Mouse (Mus musculus) stomach, postnatal 0 days (tissue): ENCODE results near the gene Gbf1. TPM values are rescaled to one million over a fixed set of nuclear protein-coding genes. Genes with fewer than 3 reads are reported as not detected.

Experiments used
- ATAC-seq: fragments of 200-750 bp; cut with Nextera tagmentation; 2 replicates; pipeline ENCODE4 v1.8.0; 2017; ENCODE audit not compliant: low FRiP score, low TSS enrichment
- DNase-seq: peaks from one replicate; pipeline ENCODE4 v3.0.0-alpha.2; 2016; ENCODE audit warnings: low spot score
- H3K27ac ChIP-seq: fragments of 300-500 bp; sonication (generic); replicated peaks from 2 replicates; pipeline ENCODE4 v1.5.1; 2014; ENCODE audit warnings: mild to moderate bottlenecking, control low read depth
- H3K27me3 ChIP-seq: fragments of 300-500 bp; sonication (generic); 2 replicates; pipeline ENCODE4 v1.6.1; 2014; ENCODE audit warnings: low read length; ENCODE audit not compliant: control insufficient read depth, insufficient read depth
- H3K36me3 ChIP-seq: fragments of 300-500 bp; sonication (generic); 2 replicates; pipeline ENCODE4 v1.6.1; 2014; ENCODE audit warnings: low read length, mixed read lengths; ENCODE audit not compliant: control insufficient read depth, insufficient read depth
- H3K4me1 ChIP-seq: fragments of 300-500 bp; sonication (generic); replicated peaks from 2 replicates; pipeline ENCODE4 v1.6.1; 2014; ENCODE audit warnings: antibody characterized with exemption; ENCODE audit not compliant: control insufficient read depth, insufficient read depth
- H3K4me2 ChIP-seq: fragments of 300-500 bp; sonication (generic); replicated peaks from 2 replicates; pipeline ENCODE4 v1.6.1; 2014; ENCODE audit warnings: low read depth, mild to moderate bottlenecking, control low read depth, moderate library complexity
- H3K4me3 ChIP-seq: fragments of 300-500 bp; sonication (generic); 2 replicates; pipeline ENCODE4 v1.5.1; 2014; ENCODE audit warnings: low read depth, low read length, control low read depth
- H3K9ac ChIP-seq: fragments of 300-500 bp; sonication (generic); 2 replicates; pipeline ENCODE4 v1.6.1; 2014; ENCODE audit warnings: mild to moderate bottlenecking, low read length, control low read depth, mixed read lengths
- H3K9me3 ChIP-seq: fragments of 300-500 bp; sonication (generic); 2 replicates; pipeline ENCODE4 v1.6.1; 2016; ENCODE audit warnings: low read length; ENCODE audit not compliant: control insufficient read depth
- CTCF ChIP-seq: IDR thresholded peaks from 2 replicates; pipeline ENCODE4 v1.5.1; 2016; ENCODE audit warnings: antibody characterized with exemption, low read depth, mild to moderate bottlenecking, moderate library complexity
- EP300 ChIP-seq: optimal IDR thresholded peaks from 2 replicates; pipeline ENCODE3; 2016; ENCODE audit warnings: antibody characterized with exemption
- WGBS: fragments of 180-500 bp; shearing (Covaris S2); extraction: QIAGEN DNeasy Blood & Tissue Kit; methylation state at CpG from one replicate; pipeline ENCODE4 v1.1.7; 2014; 5-methylcytosine and 5-hydroxymethylcytosine counted together
- polyA plus RNA-seq: library from polyadenylated mRNA; unstranded; fragments of >200 nt; fragmentation: Nextera tagmentation; extraction: Ambion mirVana; gene quantifications from 2 replicates; pipeline ENCODE4 v1.2.1, GENCODE M21; 2015

Gbf1 gene
- polyA plus RNA-seq, 1 experiment from 2014 or later = 29.0 TPM

- H3K4me1 ChIP-seq = no peaks in the 10 kb centered on the region
- ATAC-seq = no peak
- no peaks in the 10 kb centered on the region for H3K9me3 ChIP-seq
- H3K27me3 ChIP-seq = no peaks in the 10 kb centered on the region
- DNase-seq = no peak
- no peak overlapping the region for H3K9ac ChIP-seq
- H3K27ac ChIP-seq = no peak overlapping the region
- H3K36me3 ChIP-seq = no peaks in the 10 kb centered on the region
- H3K4me2 ChIP-seq = no peak overlapping the region
- WGBS = 83% methylated on average over 5 of the region's 5 CpGs
- no peak for TF ChIP-seq CTCF
- TF ChIP-seq EP300 = no peak
- no peak overlapping the region for H3K4me3 ChIP-seq
Observed at GRCm38 (mm10) chr19:46198891-46199290, 46.6 kb downstream of the Gbf1 start.

GRCm38 (mm10) chr19:46204166-46204565, 51.9 kb downstream of the Gbf1 start:
- no peaks in the 10 kb centered on the region for H3K9me3 ChIP-seq
- no peaks in the 10 kb centered on the region for H3K4me1 ChIP-seq
- TF ChIP-seq EP300 = no peak
- TF ChIP-seq CTCF = no peak
- H3K9ac ChIP-seq = no peak overlapping the region
- no peaks in the 10 kb centered on the region for H3K27me3 ChIP-seq
- H3K27ac ChIP-seq = no peak overlapping the region
- no peak overlapping the region for H3K4me2 ChIP-seq
- H3K4me3 ChIP-seq = no peak overlapping the region
- DNase-seq = no peak
- no peaks in the 10 kb centered on the region for H3K36me3 ChIP-seq
- no peak for ATAC-seq
- WGBS = 88% methylated on average over 6 of the region's 6 CpGs

GRCm38 (mm10) chr19:46205680-46206079, 53.4 kb downstream of the Gbf1 start:
- Histone ChIP-seq H3K4me1 (no peaks in the 10 kb centered on the region), H3K9ac (no peak overlapping the region), H3K4me2 (no peak overlapping the region), H3K36me3 (no peaks in the 10 kb centered on the region), H3K27ac (no peak overlapping the region), H3K27me3 (no peaks in the 10 kb centered on the region), H3K4me3 (no peak overlapping the region), H3K9me3 (no peaks in the 10 kb centered on the region)
- no peak for TF ChIP-seq EP300
- no peak for TF ChIP-seq CTCF
- DNase-seq (no peak), ATAC-seq (no peak)
- WGBS = 96% methylated on average over 6 of the region's 6 CpGs

GRCm38 (mm10) chr19:46210951-46211350, 58.6 kb downstream of the Gbf1 start:
- DNase-seq (no peak), ATAC-seq (no peak)
- Histone ChIP-seq H3K4me2 (no peak overlapping the region), H3K9me3 (no peaks in the 10 kb centered on the region), H3K4me1 (no peaks in the 10 kb centered on the region; the same call in 1 of the 2 replicates), H3K27ac (no peak overlapping the region), H3K27me3 (no peaks in the 10 kb centered on the region), H3K9ac (no peak overlapping the region), H3K36me3 (no peaks in the 10 kb centered on the region), H3K4me3 (no peak overlapping the region)
- no peak for TF ChIP-seq EP300
- no peak for TF ChIP-seq CTCF

- Histone ChIP-seq H3K4me3 (no peak overlapping the region), H3K9me3 (no peaks in the 10 kb centered on the region), H3K36me3 (no peaks in the 10 kb centered on the region), H3K27ac (no peak overlapping the region), H3K4me1 (no peaks in the 10 kb centered on the region; the same call in 1 of the 2 replicates), H3K4me2 (no peak overlapping the region), H3K9ac (no peak overlapping the region), H3K27me3 (no peaks in the 10 kb centered on the region)
- TF ChIP-seq EP300 (no peak), CTCF (no peak)
- DNase-seq (no peak), ATAC-seq (no peak)
- WGBS = 66% methylated on average over 5 of the region's 5 CpGs
Observed at GRCm38 (mm10) chr19:46214541-46214940, 62.2 kb downstream of the Gbf1 start.

GRCm38 (mm10) chr19:46215401-46215800, 63.1 kb downstream of the Gbf1 start:
- H3K27ac ChIP-seq = no peak overlapping the region
- DNase-seq = no peak
- WGBS = 20% methylated on average over 3 of the region's 3 CpGs

More at GRCm38 (mm10) chr19:46215401-46215800, 63.1 kb downstream of the Gbf1 start:
- no peak for ATAC-seq
- no peak overlapping the region for H3K9ac ChIP-seq
- H3K27me3 ChIP-seq = no peaks in the 10 kb centered on the region
- no peaks in the 10 kb centered on the region; the same call in 1 of the 2 replicates for H3K4me1 ChIP-seq
- no peak overlapping the region for H3K4me3 ChIP-seq
- no peak overlapping the region for H3K4me2 ChIP-seq
- H3K36me3 ChIP-seq = no peaks in the 10 kb centered on the region
- H3K9me3 ChIP-seq = no peaks in the 10 kb centered on the region
- TF ChIP-seq CTCF (no peak), EP300 (no peak)
